Mouse (Mus musculus) induced T-regulatory cell, adult 2 months (primary cell): ENCODE measurements around the gene Gm27021.

Experiments used
- DNase-seq: peaks from one replicate; pipeline ENCODE4 v3.0.0-alpha.2; 2012; ENCODE audit warnings: low read depth

Gm27021 gene

GRCm38 (mm10) chr8:120565151-120565711, 102.6 kb downstream of the Gm27021 start:
- DNase-seq = no peak

GRCm38 (mm10) chr8:120563851-120564837, 103.7 kb downstream of the Gm27021 start:
- DNase-seq = peak; percentile 41

GRCm38 (mm10) chr8:120563348-120563724, 104.5 kb downstream of the Gm27021 start:
- DNase-seq = no peak

GRCm38 (mm10) chr8:120562680-120563347, 105.1 kb downstream of the Gm27021 start:
- DNase-seq = no peak

GRCm38 (mm10) chr8:120561539-120562435, 106.1 kb downstream of the Gm27021 start:
- peak; percentile 39 for DNase-seq

GRCm38 (mm10) chr8:120560535-120560934, 107.3 kb downstream of the Gm27021 start:
- no peak for DNase-seq

GRCm38 (mm10) chr8:120559654-120560053, 108.2 kb downstream of the Gm27021 start:
- DNase-seq = no peak
